Mouse (Mus musculus) CD4-positive, CD25-positive, alpha-beta regulatory T cell, adult 2 months (primary cell): ENCODE measurements around the gene Hist1h2bf.

Source experiments
- DNase-seq: peaks from one replicate; pipeline ENCODE4 v3.0.0-alpha.2; 2012; ENCODE audit warnings: low read depth, low spot score

Hist1h2bf gene

GRCm38 (mm10) chr13:23529480-23530165 is 44.4 kb downstream of the Hist1h2bf start:
- no peak for DNase-seq

GRCm38 (mm10) chr13:23529005-23529404 is 45.0 kb downstream of the Hist1h2bf start:
- no peak for DNase-seq

DNA sequence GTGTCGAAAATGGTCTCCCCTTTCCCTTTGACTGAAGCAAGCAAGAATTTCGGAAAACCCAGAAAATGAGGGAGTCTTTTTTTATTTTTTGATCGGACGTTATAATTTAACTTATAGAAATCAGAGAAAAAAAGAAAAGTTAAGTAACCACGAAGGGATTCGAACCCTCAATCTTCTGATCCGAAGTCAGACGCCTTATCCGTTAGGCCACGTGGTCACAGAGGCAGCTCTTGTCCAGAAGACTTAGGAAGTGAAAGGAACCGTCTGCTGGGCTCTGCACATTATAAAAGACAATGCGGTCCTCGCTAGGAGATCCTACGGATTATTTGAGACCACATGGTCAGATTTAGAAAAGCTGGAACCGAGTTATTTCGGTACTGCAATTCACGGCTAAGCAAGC is 47.7 kb downstream of the Hist1h2bf start:
- DNase-seq, result peak; percentile 94

- DNase-seq, result no peak
These were observed 48.1 kb downstream of the Hist1h2bf start for GRCm38 (mm10) chr13:23525901-23526300.

DNA sequence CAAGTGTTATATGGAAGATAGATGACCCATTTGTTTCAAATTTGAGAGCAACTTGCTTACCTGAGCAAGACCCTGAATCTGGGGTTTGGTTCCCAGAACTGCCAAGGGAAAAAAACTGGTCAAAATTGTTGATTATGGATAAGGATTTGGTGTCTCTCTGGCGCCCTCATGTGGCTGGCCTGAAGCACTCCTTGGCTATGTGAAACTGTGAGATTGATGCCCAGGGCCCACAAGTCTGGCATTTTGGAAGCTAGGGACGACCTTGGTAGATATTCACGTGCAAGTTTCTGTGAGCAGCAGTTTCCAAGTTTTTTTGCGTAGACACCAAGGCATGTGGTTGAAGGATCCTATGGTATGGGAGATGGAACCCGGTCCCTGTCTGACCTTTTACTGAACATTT is 49.3 kb downstream of the Hist1h2bf start:
- peak; percentile 90 for DNase-seq

- no peak for DNase-seq
These were observed 50.0 kb downstream of the Hist1h2bf start for GRCm38 (mm10) chr13:23523976-23524375.
